Mouse (Mus musculus) brain, embryonic 14.5 days (tissue): ENCODE results near the gene Sh3kbp1.
"Not testable (repeated sequence)": the region's sequence is repeated elsewhere in the genome, so short reads cannot be mapped to it uniquely, and the experiment has no call there.

ENCODE experiments used
- CTCF ChIP-seq: fragments of 200-500 bp; IDR thresholded peaks from 2 replicates; pipeline ENCODE4 v1.5.1; 2012; ENCODE audit warnings: inconsistent platforms, mild to moderate bottlenecking, moderate library complexity, borderline replicate concordance; ENCODE audit not compliant: insufficient read depth, insufficient read length; ENCODE audit errors: extremely low read depth
- POLR2A ChIP-seq: fragments of 200-500 bp; IDR thresholded peaks from 2 replicates; pipeline ENCODE4 v1.6.1; 2012; ENCODE audit warnings: mild to moderate bottlenecking, inconsistent platforms, borderline replicate concordance; ENCODE audit not compliant: poor library complexity, insufficient read depth, insufficient read length, severe bottlenecking; ENCODE audit errors: extremely low read depth

DNA sequence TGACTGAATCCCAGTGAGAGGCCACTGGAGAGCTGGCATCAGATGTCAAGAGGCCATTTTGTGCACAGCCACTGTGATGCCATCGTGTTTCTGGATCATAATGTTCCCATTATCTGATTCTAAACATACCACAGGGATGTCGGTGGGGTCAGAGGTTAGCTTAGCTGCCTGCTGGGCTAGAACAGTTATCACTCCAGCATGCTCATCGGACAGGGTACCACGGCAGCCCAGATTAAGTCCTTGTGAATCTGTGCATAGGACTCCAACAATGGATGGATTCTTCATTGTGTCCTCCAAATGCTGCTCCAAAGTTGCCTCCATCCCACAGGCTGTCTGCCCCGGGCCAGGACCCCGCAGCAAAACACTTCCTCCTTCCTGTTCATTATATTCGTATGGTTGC is 42.3 kb upstream of the Sh3kbp1 start:
- TF ChIP-seq POLR2A, CTCF: not testable (repeated sequence)
